Mouse (Mus musculus) hindbrain, embryonic 13.5 days (tissue): Measurements from ENCODE around the gene Adssl1. TPM values are rescaled to one million over a fixed set of nuclear protein-coding genes. Genes with fewer than 3 reads are reported as not detected.
A peak's percentile ranks its signal among the peaks of the same experiment; 100 is the strongest.

ENCODE experiments used
- ATAC-seq: fragments of 200-750 bp; cut with Nextera tagmentation; 2 replicates; pipeline ENCODE4 v1.8.0; 2017; ENCODE audit warnings: moderate TSS enrichment; ENCODE audit not compliant: low FRiP score
- H3K27ac ChIP-seq: fragments of 300-500 bp; sonication (generic); 2 replicates; pipeline ENCODE4 v1.5.1; 2015; ENCODE audit warnings: inconsistent platforms, mild to moderate bottlenecking, moderate library complexity
- H3K27me3 ChIP-seq: fragments of 300-500 bp; sonication (generic); 2 replicates; pipeline ENCODE4 v1.6.1; 2015; ENCODE audit warnings: mild to moderate bottlenecking, inconsistent platforms
- H3K36me3 ChIP-seq: fragments of 300-500 bp; sonication (generic); 2 replicates; pipeline ENCODE4 v1.6.1; 2015; ENCODE audit warnings: mild to moderate bottlenecking, inconsistent platforms
- H3K4me1 ChIP-seq: fragments of 300-500 bp; sonication (generic); replicated peaks from 2 replicates; pipeline ENCODE4 v1.6.1; 2015; ENCODE audit warnings: inconsistent platforms
- H3K4me2 ChIP-seq: fragments of 300-500 bp; sonication (generic); 2 replicates; pipeline ENCODE4 v1.6.1; 2015; ENCODE audit warnings: inconsistent platforms, mild to moderate bottlenecking, moderate library complexity
- H3K4me3 ChIP-seq: fragments of 300-500 bp; sonication (generic); 2 replicates; pipeline ENCODE4 v1.5.1; 2015; ENCODE audit warnings: mild to moderate bottlenecking, inconsistent platforms
- H3K9ac ChIP-seq: fragments of 300-500 bp; sonication (generic); 2 replicates; pipeline ENCODE4 v1.6.1; 2015; ENCODE audit warnings: mild to moderate bottlenecking, inconsistent platforms
- H3K9me3 ChIP-seq: fragments of 300-500 bp; sonication (generic); 2 replicates; pipeline ENCODE4 v1.6.1; 2016; ENCODE audit warnings: inconsistent platforms
- WGBS: fragments of 180-500 bp; shearing (Covaris S2); methylation state at CpG from one replicate; pipeline ENCODE4 v1.1.7; 2015; 5-methylcytosine and 5-hydroxymethylcytosine counted together
- polyA plus RNA-seq: library from polyadenylated mRNA; unstranded; fragments of >200 nt; fragmentation: Nextera tagmentation; extraction: Ambion mirVana; gene quantifications from 2 replicates; pipeline ENCODE4 v1.2.1, GENCODE M21; 2015

Adssl1 gene
- polyA plus RNA-seq, 1 experiment from 2014 or later = 3.1 TPM

- Histone ChIP-seq H3K9me3 (no peaks in the 10 kb centered on the region), H3K36me3 (no peaks in the 10 kb centered on the region), H3K4me1 (peaks cover 9% of the 10 kb centered on the region), H3K27ac (no peak overlapping the region), H3K9ac (no peak overlapping the region), H3K27me3 (no peaks in the 10 kb centered on the region), H3K4me2 (no peak overlapping the region), H3K4me3 (no peak overlapping the region)
- ATAC-seq = no peak
- 89% methylated on average over 5 of the region's 5 CpGs for WGBS
Measured at GRCm38 (mm10) chr12:112630796-112631195, 11.0 kb downstream of the Adssl1 start.

GRCm38 (mm10) chr12:112631472-112631871 is 11.6 kb downstream of the Adssl1 start:
- Histone ChIP-seq H3K4me3 (no peak overlapping the region), H3K27me3 (no peaks in the 10 kb centered on the region), H3K36me3 (no peaks in the 10 kb centered on the region), H3K9ac (no peak overlapping the region), H3K4me1 (peaks cover 9% of the 10 kb centered on the region), H3K4me2 (no peak overlapping the region), H3K9me3 (no peaks in the 10 kb centered on the region), H3K27ac (no peak overlapping the region)
- no peak for ATAC-seq
- WGBS = 48% methylated on average over 1 of the region's 1 CpGs

GRCm38 (mm10) chr12:112632084-112632777 is 12.4 kb downstream of the Adssl1 start:
- Histone ChIP-seq H3K9ac (no peak overlapping the region), H3K27me3 (no peaks in the 10 kb centered on the region), H3K36me3 (no peaks in the 10 kb centered on the region), H3K4me2 (no peak overlapping the region), H3K9me3 (no peaks in the 10 kb centered on the region), H3K27ac (no peak overlapping the region), H3K4me3 (no peak overlapping the region), H3K4me1 (peaks cover 9% of the 10 kb centered on the region)
- WGBS = 76% methylated on average over 11 of the region's 11 CpGs
- no peak for ATAC-seq

- Histone ChIP-seq H3K4me3 (no peak overlapping the region), H3K9ac (no peak overlapping the region), H3K4me1 (peaks cover 9% of the 10 kb centered on the region), H3K4me2 (no peak overlapping the region), H3K36me3 (no peaks in the 10 kb centered on the region), H3K9me3 (no peaks in the 10 kb centered on the region), H3K27ac (no peak overlapping the region), H3K27me3 (no peaks in the 10 kb centered on the region)
- ATAC-seq = no peak
- 88% methylated on average over 5 of the region's 5 CpGs for WGBS
Measured at GRCm38 (mm10) chr12:112632907-112633306, 13.1 kb downstream of the Adssl1 start.

- Histone ChIP-seq H3K36me3 (no peaks in the 10 kb centered on the region), H3K4me3 (no peak overlapping the region), H3K27ac (no peak overlapping the region), H3K4me2 (no peak overlapping the region), H3K4me1 (peaks cover 9% of the 10 kb centered on the region), H3K9me3 (no peaks in the 10 kb centered on the region), H3K27me3 (no peaks in the 10 kb centered on the region), H3K9ac (no peak overlapping the region)
- WGBS = 75% methylated on average over 9 of the region's 9 CpGs
- ATAC-seq = no peak
Measured at GRCm38 (mm10) chr12:112633686-112634085, 13.8 kb downstream of the Adssl1 start.

- Histone ChIP-seq H3K4me3 (no peak overlapping the region), H3K4me2 (no peak overlapping the region), H3K27ac (no peak overlapping the region), H3K36me3 (no peaks in the 10 kb centered on the region), H3K9ac (no peak overlapping the region), H3K4me1 (0 out of 2 replicates have a peak, but pooled peaks cover 4% of the 10 kb centered on the region), H3K9me3 (no peaks in the 10 kb centered on the region), H3K27me3 (no peaks in the 10 kb centered on the region)
- 87% methylated on average over 10 of the region's 10 CpGs for WGBS
- ATAC-seq = no peak
Measured at GRCm38 (mm10) chr12:112639526-112639925, 19.7 kb downstream of the Adssl1 start.

GRCm38 (mm10) chr12:112643126-112643525 is 23.3 kb downstream of the Adssl1 start:
- WGBS = 96% methylated on average over 6 of the region's 6 CpGs
- no peak overlapping the region for H3K27ac ChIP-seq
- peaks cover 23% of the 10 kb centered on the region for H3K4me1 ChIP-seq
- H3K27me3 ChIP-seq = no peaks in the 10 kb centered on the region
- H3K4me3 ChIP-seq = no peak overlapping the region
- H3K9ac ChIP-seq = no peak overlapping the region
- H3K9me3 ChIP-seq = no peaks in the 10 kb centered on the region
- ATAC-seq = no peak
- peaks cover 10% of the 10 kb centered on the region for H3K36me3 ChIP-seq
- H3K4me2 ChIP-seq = no peak overlapping the region

GRCm38 (mm10) chr12:112644180-112644854 is 24.5 kb downstream of the Adssl1 start, which contains the start of gene Siva1:
Siva1 (plus strand) TSS chr12:112644679.
- H3K4me3 ChIP-seq = peak within 1 kb of the TSS; percentile 69
- H3K27ac ChIP-seq = peak within 1 kb of the TSS; percentile 88
- 2% methylated on average over 46 of the region's 46 CpGs for WGBS
- peak; percentile 96 for ATAC-seq
- H3K4me1 ChIP-seq = peaks cover 23% of the 10 kb centered on the region
- H3K27me3 ChIP-seq = no peaks in the 10 kb centered on the region
- H3K4me2 ChIP-seq = peak within 1 kb of the TSS; percentile 88
- peak within 1 kb of the TSS; percentile 83 for H3K9ac ChIP-seq
- peaks cover 22% of the 10 kb centered on the region for H3K36me3 ChIP-seq
- no peaks in the 10 kb centered on the region for H3K9me3 ChIP-seq

- H3K4me3 ChIP-seq = peak overlapping the region; percentile 69
- H3K27me3 ChIP-seq = no peaks in the 10 kb centered on the region
- H3K4me1 ChIP-seq = peaks cover 23% of the 10 kb centered on the region
- peak overlapping the region; percentile 88 for H3K27ac ChIP-seq
- H3K9ac ChIP-seq = peak overlapping the region; percentile 83
- WGBS = under 1% methylated on average over 75 of the region's 75 CpGs
- no peaks in the 10 kb centered on the region for H3K9me3 ChIP-seq
- peaks cover 29% of the 10 kb centered on the region for H3K36me3 ChIP-seq
- peak; percentile 72; the same call in 1 of the 2 replicates for ATAC-seq
- peak overlapping the region; percentile 88 for H3K4me2 ChIP-seq
Measured at GRCm38 (mm10) chr12:112644855-112645506, 25.1 kb downstream of the Adssl1 start.

GRCm38 (mm10) chr12:112646139-112646538 is 26.3 kb downstream of the Adssl1 start:
- Histone ChIP-seq H3K9ac (peak overlapping the region; percentile 83), H3K27me3 (no peaks in the 10 kb centered on the region), H3K4me3 (peak overlapping the region; percentile 69), H3K4me1 (peaks cover 23% of the 10 kb centered on the region), H3K4me2 (peak overlapping the region; percentile 88), H3K9me3 (no peaks in the 10 kb centered on the region), H3K27ac (no peak overlapping the region), H3K36me3 (peaks cover 40% of the 10 kb centered on the region)
- no peak for ATAC-seq
- WGBS = 49% methylated on average over 6 of the region's 6 CpGs

GRCm38 (mm10) chr12:112648081-112648480 is 28.2 kb downstream of the Adssl1 start:
- Histone ChIP-seq H3K4me2 (no peak overlapping the region), H3K4me1 (peaks cover 23% of the 10 kb centered on the region), H3K27me3 (no peaks in the 10 kb centered on the region), H3K27ac (no peak overlapping the region), H3K9me3 (no peaks in the 10 kb centered on the region), H3K36me3 (peaks cover 52% of the 10 kb centered on the region), H3K9ac (no peak overlapping the region), H3K4me3 (no peak overlapping the region)
- WGBS = 95% methylated on average over 5 of the region's 5 CpGs
- ATAC-seq = no peak

- Histone ChIP-seq H3K9me3 (no peaks in the 10 kb centered on the region), H3K4me1 (peaks cover 5% of the 10 kb centered on the region), H3K27ac (no peak overlapping the region; the same call in 1 of the 2 replicates), H3K36me3 (peaks cover 85% of the 10 kb centered on the region), H3K4me2 (no peak overlapping the region), H3K27me3 (no peaks in the 10 kb centered on the region), H3K4me3 (no peak overlapping the region), H3K9ac (no peak overlapping the region)
- WGBS = 87% methylated on average over 5 of the region's 5 CpGs
- ATAC-seq = no peak
Measured at GRCm38 (mm10) chr12:112651778-112652439, 32.1 kb downstream of the Adssl1 start.
